Mouse (Mus musculus): Measurements from ENCODE around the gene Tex13a.

Gene Tex13a

DNA sequence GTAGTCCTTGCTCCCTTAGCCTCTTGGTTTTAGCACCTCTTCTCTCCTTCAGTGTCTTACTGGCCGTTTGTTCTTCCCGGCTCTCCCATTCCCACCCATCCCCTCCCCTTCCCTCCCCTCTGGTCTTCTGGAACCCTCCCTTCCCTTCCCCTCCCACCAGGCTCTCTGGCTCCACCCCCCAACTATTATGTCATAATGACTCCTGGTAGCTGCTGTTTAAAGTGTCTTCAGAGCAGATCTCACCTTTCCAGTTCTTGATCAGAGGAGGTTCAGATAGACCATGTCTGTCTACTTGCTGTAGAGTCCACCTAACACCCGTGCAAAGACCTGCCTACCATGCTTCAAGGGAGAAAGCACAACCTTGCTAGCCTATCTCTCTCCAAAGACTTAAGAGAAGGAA lies at the start of gene Tex13a:
Gene Tex13a (minus strand): TSS at position 101 of the 400 bp plus-strand sequence.
- DNase-seq (ENCODE audit: low read depth in 1 of 2, low spot score in 2 of 2), result no peak

GRCm38 (mm10) chrX:138234626-138235025 lies 25.2 kb upstream of the Tex13a start:
- no peak for DNase-seq (ENCODE audit: low read depth in 1 of 2, low spot score in 2 of 2)

DNA sequence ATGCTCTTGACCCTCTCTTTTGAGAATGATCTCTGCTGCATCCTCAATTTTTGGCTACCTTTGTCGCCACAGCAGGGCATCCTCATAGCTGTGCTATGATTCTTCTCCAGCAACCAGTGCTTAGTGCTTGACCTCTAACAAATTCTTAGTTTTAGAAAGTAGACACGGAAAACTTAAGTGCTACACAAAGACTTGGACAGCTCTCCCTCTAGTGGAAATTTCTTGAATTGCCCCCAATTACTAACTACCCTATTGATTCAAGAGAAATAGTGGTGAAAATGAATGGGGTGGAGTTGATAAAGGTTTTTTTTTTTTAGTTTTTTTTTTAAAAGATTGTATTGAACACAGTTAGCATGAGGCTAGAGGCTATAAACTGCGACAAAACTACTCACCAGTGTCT lies 39.2 kb downstream of the Tex13a start:
- DNase-seq (ENCODE audit: low read depth in 1 of 2, low spot score in 2 of 2), result no peak
